Mouse (Mus musculus) MEL (cell line): ENCODE measurements around the gene 2610318N02Rik. TPM values are rescaled to one million over a fixed set of nuclear protein-coding genes. Genes with fewer than 3 reads are reported as not detected.

Experiments used
- DNase-seq: peaks from one replicate; pipeline ENCODE4 v3.0.0; 2011; ENCODE audit warnings: low read depth, low spot score
- H3K27ac ChIP-seq: 2 replicates; pipeline ENCODE4 v1.5.1; 2012; ENCODE audit warnings: low read depth, mild to moderate bottlenecking, control low read depth, low read length, moderate library complexity; ENCODE audit not compliant: control insufficient read depth
- H3K27me3 ChIP-seq, 2 experiments: fragments of 150-350 bp in 1 of 2; sonication (generic) in 1 of 2; 2 replicates each; pipeline ENCODE4 v1.6.1; 2012; ENCODE audit warnings: low read length in 2 of 2, mild to moderate bottlenecking in 2 of 2, improper control_type of control experiment in 1 of 2, moderate library complexity in 1 of 2; ENCODE audit not compliant: insufficient read depth in 2 of 2, control insufficient read depth in 1 of 2
- H3K36me3 ChIP-seq, 2 experiments: 2 replicates each; pipeline ENCODE4 v1.6.1; 2012 to 2014; ENCODE audit warnings: low read length in 2 of 2, improper control_type of control experiment in 1 of 2, inconsistent platforms in 1 of 2, mild to moderate bottlenecking in 1 of 2; ENCODE audit not compliant: insufficient read depth in 2 of 2, control insufficient read depth in 1 of 2
- H3K4me1 ChIP-seq, 2 experiments: fragments of 150-350 bp in 1 of 2; sonication (generic) in 1 of 2; 2 replicates each; pipeline ENCODE4 v1.6.1; 2012; ENCODE audit warnings: low read length in 2 of 2, improper control_type of control experiment in 1 of 2, mild to moderate bottlenecking in 1 of 2; ENCODE audit not compliant: insufficient read depth in 2 of 2, control insufficient read depth in 1 of 2
- H3K4me3 ChIP-seq, 2 experiments: fragments of 150-350 bp in 1 of 2; sonication (generic) in 1 of 2; 2 replicates each; pipeline ENCODE4 v1.5.1; 2012; ENCODE audit warnings: low read depth in 2 of 2, low read length in 2 of 2, mild to moderate bottlenecking in 2 of 2, moderate library complexity in 2 of 2, control low read depth in 1 of 2, improper control_type of control experiment in 1 of 2; ENCODE audit not compliant: control insufficient read depth in 1 of 2, insufficient read depth in 1 of 2
- H3K79me2 ChIP-seq: 2 replicates; pipeline ENCODE4 v1.6.1; 2012; ENCODE audit warnings: mild to moderate bottlenecking, low read length, moderate library complexity; ENCODE audit not compliant: control insufficient read depth, poor library complexity, insufficient read depth
- H3K9ac ChIP-seq: 2 replicates; pipeline ENCODE4 v1.6.1; 2012; ENCODE audit warnings: low read depth, mild to moderate bottlenecking, control low read depth, low read length, moderate library complexity; ENCODE audit not compliant: control insufficient read depth, poor library complexity, severe bottlenecking
- H3K9me3 ChIP-seq: fragments of 150-350 bp; sonication (generic); replicated peaks from 2 replicates; pipeline ENCODE4 v1.6.1; 2012; ENCODE audit warnings: mild to moderate bottlenecking, low read length, improper control_type of control experiment, moderate library complexity; ENCODE audit not compliant: insufficient read depth
- BHLHE40 ChIP-seq: IDR thresholded peaks from 2 replicates; pipeline ENCODE4 v1.6.1; 2012; ENCODE audit warnings: low read depth, mild to moderate bottlenecking, inconsistent platforms, low read length, improper control_type of control experiment, borderline replicate concordance
- CHD1 ChIP-seq: IDR thresholded peaks from 2 replicates; pipeline ENCODE4 v1.6.1; 2012; ENCODE audit warnings: low read depth, mild to moderate bottlenecking, inconsistent platforms, low read length, improper control_type of control experiment
- E2F4 ChIP-seq: IDR thresholded peaks from 2 replicates; pipeline ENCODE4 v1.6.1; 2011; ENCODE audit warnings: low read depth, low read length, improper control_type of control experiment, borderline replicate concordance
- ELF1 ChIP-seq: IDR thresholded peaks from 2 replicates; pipeline ENCODE4 v1.6.1; 2014; ENCODE audit warnings: low read depth, mild to moderate bottlenecking, inconsistent platforms, low read length, improper control_type of control experiment, moderate library complexity
- EP300 ChIP-seq, 2 experiments: IDR thresholded peaks; 2 replicates each; pipeline ENCODE4 v1.6.1; 2011; ENCODE audit warnings: improper control_type of control experiment in 2 of 2, low read length in 2 of 2, low read depth in 1 of 2, mild to moderate bottlenecking in 1 of 2
- ETS1 ChIP-seq: IDR thresholded peaks from 2 replicates; pipeline ENCODE4 v1.6.1; 2012; ENCODE audit warnings: low read depth, mild to moderate bottlenecking, inconsistent platforms, low read length, improper control_type of control experiment, moderate library complexity
- GABPA ChIP-seq: IDR thresholded peaks from 2 replicates; pipeline ENCODE4 v1.6.1; 2012; ENCODE audit warnings: low read depth, mild to moderate bottlenecking, inconsistent platforms, low read length, improper control_type of control experiment, moderate library complexity
- GATA1 ChIP-seq: IDR thresholded peaks from 2 replicates; pipeline ENCODE4 v1.6.1; 2011; ENCODE audit warnings: low read depth, low read length, improper control_type of control experiment
- HCFC1 ChIP-seq: IDR thresholded peaks from 2 replicates; pipeline ENCODE4 v1.6.1; 2012; ENCODE audit warnings: low read depth, mild to moderate bottlenecking, inconsistent platforms, low read length, improper control_type of control experiment, moderate library complexity
- JUND ChIP-seq: IDR thresholded peaks from 2 replicates; pipeline ENCODE4 v1.6.1; 2011; ENCODE audit warnings: low read depth, mild to moderate bottlenecking, improper control_type of control experiment, low read length
- MAX ChIP-seq: IDR thresholded peaks from 2 replicates; pipeline ENCODE4 v1.6.1; 2011; ENCODE audit warnings: low read length, improper control_type of control experiment
- MAZ ChIP-seq: IDR thresholded peaks from 2 replicates; pipeline ENCODE4 v1.6.1; 2012; ENCODE audit warnings: low read depth, mild to moderate bottlenecking, inconsistent platforms, low read length, improper control_type of control experiment
- MEF2A ChIP-seq: IDR thresholded peaks from 2 replicates; pipeline ENCODE4 v1.6.1; 2014; ENCODE audit warnings: low read depth, mild to moderate bottlenecking, inconsistent platforms, low read length, improper control_type of control experiment; ENCODE audit not compliant: poor library complexity, insufficient replicate concordance, severe bottlenecking; ENCODE audit errors: extremely low read depth
- MXI1 ChIP-seq: IDR thresholded peaks from 2 replicates; pipeline ENCODE4 v1.6.1; 2011; ENCODE audit warnings: mild to moderate bottlenecking, low read depth, low read length, improper control_type of control experiment
- MYC ChIP-seq: IDR thresholded peaks from 2 replicates; pipeline ENCODE4 v1.6.1; 2011; ENCODE audit warnings: low read depth, mild to moderate bottlenecking, low read length, improper control_type of control experiment, moderate library complexity
- NRF1 ChIP-seq: IDR thresholded peaks from 2 replicates; pipeline ENCODE4 v1.6.1; 2014; ENCODE audit warnings: low read depth, mild to moderate bottlenecking, inconsistent platforms, low read length, improper control_type of control experiment, moderate library complexity; ENCODE audit not compliant: poor library complexity, insufficient read depth, severe bottlenecking
- POLR2AphosphoS5 ChIP-seq: IDR thresholded peaks from 2 replicates; pipeline ENCODE4 v1.6.1; 2012; ENCODE audit warnings: low read depth, borderline replicate concordance, mild to moderate bottlenecking, inconsistent platforms, low read length, moderate library complexity, mixed read lengths
- RAD21 ChIP-seq: IDR thresholded peaks from 2 replicates; pipeline ENCODE4 v1.6.1; 2011; ENCODE audit warnings: mild to moderate bottlenecking, low read depth, low read length, improper control_type of control experiment
- RCOR1 ChIP-seq: IDR thresholded peaks from 2 replicates; pipeline ENCODE4 v1.6.1; 2012; ENCODE audit warnings: low read depth, mild to moderate bottlenecking, inconsistent platforms, low read length, improper control_type of control experiment
- SIN3A ChIP-seq: IDR thresholded peaks from 2 replicates; pipeline ENCODE4 v1.6.1; 2012; ENCODE audit warnings: low read length, improper control_type of control experiment, inconsistent platforms
- SMC3 ChIP-seq: IDR thresholded peaks from 2 replicates; pipeline ENCODE4 v1.6.1; 2011; ENCODE audit warnings: low read depth, low read length, improper control_type of control experiment
- TAL1 ChIP-seq: IDR thresholded peaks from 2 replicates; pipeline ENCODE4 v1.6.1; 2012; ENCODE audit warnings: mild to moderate bottlenecking, inconsistent platforms, low read length, moderate library complexity, mixed read lengths
- TBP ChIP-seq: IDR thresholded peaks from 2 replicates; pipeline ENCODE4 v1.8.0; 2011; ENCODE audit warnings: low read depth, low read length, improper control_type of control experiment
- TCF12 ChIP-seq: IDR thresholded peaks from 2 replicates; pipeline ENCODE4 v1.6.1; 2014; ENCODE audit warnings: low read depth, mild to moderate bottlenecking, inconsistent platforms, low read length, improper control_type of control experiment, moderate library complexity
- UBTF ChIP-seq: IDR thresholded peaks from 2 replicates; pipeline ENCODE4 v1.6.1; 2012; ENCODE audit warnings: low read depth, mild to moderate bottlenecking, inconsistent platforms, low read length, improper control_type of control experiment, moderate library complexity, borderline replicate concordance; ENCODE audit not compliant: insufficient read depth
- USF1 ChIP-seq: IDR thresholded peaks from 2 replicates; pipeline ENCODE4 v1.6.1; 2014; ENCODE audit warnings: low read depth, mild to moderate bottlenecking, inconsistent platforms, low read length, improper control_type of control experiment, moderate library complexity
- ZKSCAN1 ChIP-seq: IDR thresholded peaks from 2 replicates; pipeline ENCODE4 v1.6.1; 2012; ENCODE audit warnings: low read depth, mild to moderate bottlenecking, inconsistent platforms, low read length, improper control_type of control experiment, moderate library complexity
- ZMIZ1 ChIP-seq: IDR thresholded peaks from 2 replicates; pipeline ENCODE4 v1.6.1; 2012; ENCODE audit warnings: low read depth, mild to moderate bottlenecking, inconsistent platforms, low read length, improper control_type of control experiment, moderate library complexity
- polyA plus RNA-seq, 2 experiments: library from polyadenylated mRNA; stranded (reverse) in 1 of 2; unstranded in 1 of 2; fragments of >175 nt in 1 of 2; fragments of >200 nt in 1 of 2; gene quantifications; 2 replicates each; pipeline versions ENCODE4 v1.2.1 to v1.2.4; 2012; ENCODE audit warnings: low replicate concordance in 2 of 2, low read depth in 1 of 2; ENCODE audit not compliant: insufficient read length in 2 of 2, insufficient read depth in 1 of 2, missing spikeins in 1 of 2
- total RNA-seq: library from RNA; depleted of rRNA; stranded (reverse); fragments of 300-350 nt; gene quantifications from 2 replicates; pipeline ENCODE4 v1.2.3, GENCODE M21; 2012

2610318N02Rik gene
- total and polyA plus RNA-seq, 3 experiments: 23.8 to 80.6 TPM; not detected in 1

- no peak for TF ChIP-seq MAZ
- no peak overlapping the region for H3K4me3 ChIP-seq
- H3K9ac ChIP-seq: no peak overlapping the region
- no peak for DNase-seq
- no peaks in the 10 kb centered on the region for H3K9me3 ChIP-seq
- no peaks in the 10 kb centered on the region for H3K27me3 ChIP-seq
- no peak overlapping the region for H3K27ac ChIP-seq
- no peaks in the 10 kb centered on the region for H3K79me2 ChIP-seq
- H3K36me3 ChIP-seq: 0 out of 4 replicates have a peak, but pooled peaks cover 0 to 1% of the 10 kb centered on the region in 2 experiments
- H3K4me1 ChIP-seq: no peaks in the 10 kb centered on the region
These were observed 7.6 kb downstream of the 2610318N02Rik start for GRCm38 (mm10) chr16:17117309-17117799.

GRCm38 (mm10) chr16:17110771-17111743, 13.9 kb downstream of the 2610318N02Rik start, which contains the start of gene Ppil2:
Gene Ppil2 (minus strand): TSS chr16:17111257.
- H3K4me3 ChIP-seq: peak within 1 kb of the TSS; percentile 71 to 90
- H3K9ac ChIP-seq: peak within 1 kb of the TSS; percentile 87
- H3K36me3 ChIP-seq: peaks cover 1 to 9% of the 10 kb centered on the region in 2 experiments; a peak in 2 of 4 replicates
- H3K9me3 ChIP-seq: no peaks in the 10 kb centered on the region
- peaks cover 3 to 6% of the 10 kb centered on the region in 2 experiments for H3K4me1 ChIP-seq
- peaks cover 2% of the 10 kb centered on the region for H3K79me2 ChIP-seq
- DNase-seq: peak; percentile 91
- H3K27me3 ChIP-seq: no peaks in the 10 kb centered on the region
- H3K27ac ChIP-seq: peak within 1 kb of the TSS; percentile 88
- TF ChIP-seq POLR2AphosphoS5 (no peak), ZMIZ1 (peak; percentile 80), USF1 (no peak), TBP (peak; percentile 77), TCF12 (peak; percentile 59; the same call in 1 of the 2 replicates), GABPA (no peak), BHLHE40 (no peak), E2F4 (no peak), MAZ (0 out of 2 replicates have a peak, but pooled peaks have one; percentile 28), EP300 (IDR thresholded peaks at IDR 0.05; ENCODE audit: low read depth in 1 of 2, low read length in 2 of 2) (no peak), MAX (peak; percentile 72; the same call in 1 of the 2 replicates), RCOR1 (no peak; the same call in 1 of the 2 replicates), UBTF (no peak), RAD21 (no peak), MXI1 (peak; percentile 60; the same call in 1 of the 2 replicates), MYC (0 out of 2 replicates have a peak, but pooled peaks have one; percentile 54), GATA1 (no peak), ELF1 (peak; percentile 95), SMC3 (no peak), JUND (no peak), CHD1 (no peak), NRF1 (no peak), TAL1 (no peak), ETS1 (no peak), MEF2A (no peak), ZKSCAN1 (no peak), HCFC1 (peak; percentile 98), SIN3A (peak; percentile 84; the same call in 1 of the 2 replicates)
